Mouse (Mus musculus) bone marrow, adult 2 months (tissue): Measurements from ENCODE around the gene Abr.

Experiments used
- CTCF ChIP-seq: fragments of 200-500 bp; IDR thresholded peaks from 2 replicates; pipeline ENCODE4 v1.5.1; 2011; ENCODE audit warnings: low read length, control low read depth; ENCODE audit not compliant: control insufficient read depth, insufficient read depth
- POLR2A ChIP-seq: fragments of 200-500 bp; IDR thresholded peaks from 2 replicates; pipeline ENCODE4 v1.6.1; 2011; ENCODE audit warnings: low read depth, mild to moderate bottlenecking, control low read depth, low read length, borderline replicate concordance; ENCODE audit not compliant: control insufficient read depth

DNA sequence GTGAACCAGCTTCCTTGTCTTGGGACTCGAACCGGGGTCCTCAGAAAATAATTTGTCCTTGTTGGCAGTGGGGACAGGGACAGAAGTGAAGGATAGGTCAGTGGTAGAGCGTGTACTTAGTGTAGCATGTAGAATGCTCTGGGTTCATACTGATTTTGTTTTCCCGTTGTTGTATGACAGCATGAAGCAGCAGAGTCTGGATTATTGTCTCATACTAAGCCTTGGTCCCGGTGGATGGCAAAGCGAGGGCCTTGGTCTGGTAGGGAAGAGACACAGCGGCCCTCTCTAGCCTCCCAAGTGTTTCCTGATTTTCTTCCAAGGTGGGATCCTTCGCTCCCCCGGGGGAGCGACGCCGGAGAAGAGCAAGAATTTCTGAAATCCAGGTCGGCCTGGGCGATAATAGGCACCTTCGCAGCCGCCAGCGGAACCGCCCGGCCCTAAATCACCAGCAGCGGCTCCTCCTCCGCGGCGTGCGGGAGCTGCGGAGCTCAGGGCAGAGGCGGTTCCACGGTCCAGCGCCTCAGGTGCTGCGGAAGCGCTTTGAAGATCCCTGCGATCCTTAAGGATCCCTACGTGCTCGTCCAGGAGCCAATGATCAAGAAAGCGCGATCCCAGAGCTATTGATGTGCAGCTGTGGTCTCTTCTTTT, 44.0 kb upstream of the Abr start:
- TF ChIP-seq POLR2A (no peak), CTCF (no peak)
